Mouse (Mus musculus): ENCODE results near the gene Gm17509. TPM values are rescaled to one million over a fixed set of nuclear protein-coding genes. Genes with fewer than 3 reads are reported as not detected.

Gm17509 gene
- polyA plus RNA-seq, 1 experiment from 2014 or later = 0.45 TPM

GRCm38 (mm10) chr13:117224901-117225300 is 4.0 kb upstream of the Gm17509 start:
- Histone ChIP-seq H3K27ac (replicated peaks) (no peak overlapping the region), H3K27me3 (replicated peaks; ENCODE audit: low read depth, poor library complexity, severe bottlenecking) (no peaks in the 10 kb centered on the region), H3K36me3 (replicated peaks) (no peaks in the 10 kb centered on the region; the same call in 1 of the 2 replicates), H3K9me3 (no peaks in the 10 kb centered on the region), H3K4me1 (peaks cover 22% of the 10 kb centered on the region), H3K4me3 (no peak overlapping the region)
- 72% methylated on average over 2 of the region's 2 CpGs for WGBS
- DNase-seq (ENCODE audit: low spot score) = no peak

GRCm38 (mm10) chr13:117223125-117223524 is 2.2 kb upstream of the Gm17509 start:
- H3K36me3 ChIP-seq (replicated peaks) = no peaks in the 10 kb centered on the region; the same call in 1 of the 2 replicates
- H3K9me3 ChIP-seq = no peaks in the 10 kb centered on the region
- 43% methylated on average over 5 of the region's 5 CpGs for WGBS
- peaks cover 28% of the 10 kb centered on the region for H3K4me1 ChIP-seq
- no peaks in the 10 kb centered on the region for H3K27me3 ChIP-seq (replicated peaks; ENCODE audit: low read depth, poor library complexity, severe bottlenecking)
- no peak overlapping the region for H3K4me3 ChIP-seq
- no peak overlapping the region for H3K27ac ChIP-seq (replicated peaks)
- DNase-seq (ENCODE audit: low spot score) = no peak

- Histone ChIP-seq H3K36me3 (replicated peaks) (no peaks in the 10 kb centered on the region), H3K27ac (replicated peaks) (peak overlapping the region; percentile 97), H3K4me3 (peak overlapping the region; percentile 88), H3K4me1 (peaks cover 51% of the 10 kb centered on the region), H3K27me3 (replicated peaks; ENCODE audit: low read depth, poor library complexity, severe bottlenecking) (no peaks in the 10 kb centered on the region), H3K9me3 (no peaks in the 10 kb centered on the region)
- no peak for DNase-seq (ENCODE audit: low spot score)
- WGBS = 4% methylated on average over 16 of the region's 16 CpGs
Measured at GRCm38 (mm10) chr13:117219871-117220500, 889 bp downstream of the Gm17509 start.

- Histone ChIP-seq H3K4me3 (no peak overlapping the region), H3K4me1 (peaks cover 51% of the 10 kb centered on the region), H3K9me3 (no peaks in the 10 kb centered on the region), H3K36me3 (replicated peaks) (no peaks in the 10 kb centered on the region), H3K27ac (replicated peaks) (no peak overlapping the region), H3K27me3 (replicated peaks; ENCODE audit: low read depth, poor library complexity, severe bottlenecking) (no peaks in the 10 kb centered on the region)
- 69% methylated on average over 2 of the region's 2 CpGs for WGBS
- DNase-seq (ENCODE audit: low spot score) = no peak
Measured at GRCm38 (mm10) chr13:117218092-117218491, 2.8 kb downstream of the Gm17509 start.

- no peak overlapping the region for H3K4me3 ChIP-seq
- no peaks in the 10 kb centered on the region for H3K27me3 ChIP-seq (replicated peaks; ENCODE audit: low read depth, poor library complexity, severe bottlenecking)
- WGBS = 50% methylated on average over 11 of the region's 11 CpGs
- DNase-seq (ENCODE audit: low spot score) = no peak
- peaks cover 49% of the 10 kb centered on the region for H3K4me1 ChIP-seq
- no peaks in the 10 kb centered on the region for H3K9me3 ChIP-seq
- H3K27ac ChIP-seq (replicated peaks) = no peak overlapping the region
- no peaks in the 10 kb centered on the region for H3K36me3 ChIP-seq (replicated peaks)
Measured at GRCm38 (mm10) chr13:117217621-117218020, 3.3 kb downstream of the Gm17509 start.

GRCm38 (mm10) chr13:117216752-117217363 is 4.0 kb downstream of the Gm17509 start:
- Histone ChIP-seq H3K4me3 (no peak overlapping the region), H3K27ac (replicated peaks) (no peak overlapping the region), H3K4me1 (peaks cover 41% of the 10 kb centered on the region), H3K9me3 (no peaks in the 10 kb centered on the region), H3K36me3 (replicated peaks) (no peaks in the 10 kb centered on the region), H3K27me3 (replicated peaks; ENCODE audit: low read depth, poor library complexity, severe bottlenecking) (no peaks in the 10 kb centered on the region)
- no peak for DNase-seq (ENCODE audit: low spot score)
- WGBS = 10% methylated on average over 9 of the region's 9 CpGs

- no peaks in the 10 kb centered on the region for H3K36me3 ChIP-seq (replicated peaks)
- H3K9me3 ChIP-seq = no peaks in the 10 kb centered on the region
- no peak overlapping the region for H3K27ac ChIP-seq (replicated peaks)
- no peaks in the 10 kb centered on the region for H3K27me3 ChIP-seq (replicated peaks; ENCODE audit: low read depth, poor library complexity, severe bottlenecking)
- H3K4me3 ChIP-seq = no peak overlapping the region
- WGBS = 7% methylated on average over 10 of the region's 10 CpGs
- peaks cover 42% of the 10 kb centered on the region for H3K4me1 ChIP-seq
- no peak for DNase-seq (ENCODE audit: low spot score)
Measured at GRCm38 (mm10) chr13:117216126-117216525, 4.7 kb downstream of the Gm17509 start.

- H3K27me3 ChIP-seq (replicated peaks; ENCODE audit: low read depth, poor library complexity, severe bottlenecking) = no peaks in the 10 kb centered on the region
- no peak overlapping the region for H3K4me3 ChIP-seq
- peaks cover 40% of the 10 kb centered on the region for H3K4me1 ChIP-seq
- 0 out of 2 replicates have a peak overlapping the region, but pooled peaks have one; percentile 40 for H3K27ac ChIP-seq (replicated peaks)
- DNase-seq (ENCODE audit: low spot score) = peak; percentile 40
- no peaks in the 10 kb centered on the region for H3K36me3 ChIP-seq (replicated peaks)
- WGBS = 3% methylated on average over 10 of the region's 10 CpGs
- no peaks in the 10 kb centered on the region for H3K9me3 ChIP-seq
Measured at GRCm38 (mm10) chr13:117215481-117215880, 5.4 kb downstream of the Gm17509 start.

- Histone ChIP-seq H3K4me3 (no peak overlapping the region), H3K4me1 (peaks cover 22% of the 10 kb centered on the region), H3K27ac (replicated peaks) (no peak overlapping the region; the same call in 1 of the 2 replicates), H3K9me3 (no peaks in the 10 kb centered on the region), H3K36me3 (replicated peaks) (no peaks in the 10 kb centered on the region), H3K27me3 (replicated peaks; ENCODE audit: low read depth, poor library complexity, severe bottlenecking) (no peaks in the 10 kb centered on the region)
- no peak for DNase-seq (ENCODE audit: low spot score)
- 35% methylated on average over 11 of the region's 11 CpGs for WGBS
Measured at GRCm38 (mm10) chr13:117211386-117211875, 9.4 kb downstream of the Gm17509 start.

- no peaks in the 10 kb centered on the region for H3K9me3 ChIP-seq
- H3K36me3 ChIP-seq (replicated peaks) = no peaks in the 10 kb centered on the region
- no peak within 1 kb of the TSS for H3K27ac ChIP-seq (replicated peaks)
- no peak for DNase-seq (ENCODE audit: low spot score)
- 80% methylated on average over 6 of the region's 6 CpGs for WGBS
- no peak within 1 kb of the TSS for H3K4me3 ChIP-seq
- no peaks in the 10 kb centered on the region for H3K27me3 ChIP-seq (replicated peaks; ENCODE audit: low read depth, poor library complexity, severe bottlenecking)
- peaks cover 11% of the 10 kb centered on the region for H3K4me1 ChIP-seq
Measured at GRCm38 (mm10) chr13:117208236-117208635, 12.6 kb downstream of the Gm17509 start, which contains the start of gene Emb. Gene Emb (plus strand): TSS chr13:117208536.

GRCm38 (mm10) chr13:117206066-117206465 is 14.8 kb downstream of the Gm17509 start:
- H3K4me3 ChIP-seq = no peak overlapping the region
- 93% methylated on average over 8 of the region's 8 CpGs for WGBS
- no peaks in the 10 kb centered on the region for H3K9me3 ChIP-seq
- no peaks in the 10 kb centered on the region for H3K27me3 ChIP-seq (replicated peaks; ENCODE audit: low read depth, poor library complexity, severe bottlenecking)
- H3K4me1 ChIP-seq = peaks cover 6% of the 10 kb centered on the region; the same call in 1 of the 2 replicates
- no peak for DNase-seq (ENCODE audit: low spot score)
- H3K36me3 ChIP-seq (replicated peaks) = no peaks in the 10 kb centered on the region
- no peak overlapping the region for H3K27ac ChIP-seq (replicated peaks)

- DNase-seq (ENCODE audit: low spot score) = no peak
- H3K27ac ChIP-seq (replicated peaks) = no peak overlapping the region
- no peaks in the 10 kb centered on the region for H3K9me3 ChIP-seq
- no peak overlapping the region for H3K4me3 ChIP-seq
- H3K36me3 ChIP-seq (replicated peaks) = no peaks in the 10 kb centered on the region
- WGBS = 93% methylated on average over 7 of the region's 7 CpGs
- H3K4me1 ChIP-seq = peaks cover 5% of the 10 kb centered on the region; the same call in 1 of the 2 replicates
- H3K27me3 ChIP-seq (replicated peaks; ENCODE audit: low read depth, poor library complexity, severe bottlenecking) = no peaks in the 10 kb centered on the region
Measured at GRCm38 (mm10) chr13:117204685-117205084, 16.2 kb downstream of the Gm17509 start.

Measured in embryonic facial prominence, embryonic 10.5 days (tissue).